Mouse (Mus musculus): ENCODE measurements at regions not wholly inside any gene's neighbourhood (a gene's known extent, or its start where the extent isn't known, plus 50 kb on each side); places are given as distances from the start of the nearest gene placed in this dataset.
A peak's percentile ranks its signal among the peaks of the same experiment; 100 is the strongest.

- H3K9ac ChIP-seq: no peak overlapping the region
- no peaks in the 10 kb centered on the region for H3K9me3 ChIP-seq (replicated peaks)
- H3K27me3 ChIP-seq: no peaks in the 10 kb centered on the region
- H3K4me1 ChIP-seq: no peaks in the 10 kb centered on the region
- H3K27ac ChIP-seq: no peak overlapping the region
- ATAC-seq: no peak
- no peaks in the 10 kb centered on the region for H3K36me3 ChIP-seq (ENCODE audit: poor library complexity, severe bottlenecking)
- no peak overlapping the region for H3K4me2 ChIP-seq
- no peak overlapping the region for H3K4me3 ChIP-seq
- WGBS: 93% methylated on average over 3 of the region's 3 CpGs
Observed at GRCm38 (mm10) chr7:40441786-40442185, 456.3 kb upstream of the Vstm2b start.

DNA sequence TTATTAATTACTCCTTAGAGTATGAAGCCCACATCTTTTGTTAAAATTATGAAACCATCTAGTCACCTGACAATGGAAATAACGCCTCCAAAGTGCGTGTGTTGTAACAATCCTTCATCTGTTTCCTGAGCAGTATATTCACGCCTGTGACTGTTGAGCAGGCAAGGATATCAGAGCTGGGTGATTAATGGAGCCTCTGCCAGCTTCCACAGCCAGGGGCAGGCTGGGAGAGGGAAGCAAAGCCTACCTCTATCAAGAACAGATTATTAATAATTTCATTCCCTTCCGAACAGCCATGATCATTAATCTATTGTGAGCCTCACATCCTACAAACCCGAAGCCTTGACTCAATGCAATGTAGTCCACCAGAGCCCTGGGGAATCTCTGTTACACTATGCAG lies 431.7 kb upstream of the Vstm2b start:
- Histone ChIP-seq H3K9ac (no peak overlapping the region), H3K27ac (no peak overlapping the region), H3K4me1 (no peaks in the 10 kb centered on the region), H3K4me3 (no peak overlapping the region), H3K36me3 (ENCODE audit: poor library complexity, severe bottlenecking) (no peaks in the 10 kb centered on the region), H3K4me2 (no peak overlapping the region), H3K27me3 (no peaks in the 10 kb centered on the region), H3K9me3 (replicated peaks) (no peaks in the 10 kb centered on the region)
- no peak for ATAC-seq
- 85% methylated on average over 5 of the region's 5 CpGs for WGBS

GRCm38 (mm10) chr7:40487256-40487655 lies 410.9 kb upstream of the Vstm2b start:
- H3K27me3 ChIP-seq: no peaks in the 10 kb centered on the region
- H3K9me3 ChIP-seq (replicated peaks): no peaks in the 10 kb centered on the region
- ATAC-seq: 0 out of 2 replicates have a peak, but pooled peaks have one; percentile 36
- H3K36me3 ChIP-seq (ENCODE audit: poor library complexity, severe bottlenecking): no peaks in the 10 kb centered on the region
- H3K9ac ChIP-seq: no peak overlapping the region
- no peak overlapping the region for H3K27ac ChIP-seq
- H3K4me1 ChIP-seq: no peaks in the 10 kb centered on the region
- no peak overlapping the region for H3K4me3 ChIP-seq
- no peak overlapping the region for H3K4me2 ChIP-seq

DNA sequence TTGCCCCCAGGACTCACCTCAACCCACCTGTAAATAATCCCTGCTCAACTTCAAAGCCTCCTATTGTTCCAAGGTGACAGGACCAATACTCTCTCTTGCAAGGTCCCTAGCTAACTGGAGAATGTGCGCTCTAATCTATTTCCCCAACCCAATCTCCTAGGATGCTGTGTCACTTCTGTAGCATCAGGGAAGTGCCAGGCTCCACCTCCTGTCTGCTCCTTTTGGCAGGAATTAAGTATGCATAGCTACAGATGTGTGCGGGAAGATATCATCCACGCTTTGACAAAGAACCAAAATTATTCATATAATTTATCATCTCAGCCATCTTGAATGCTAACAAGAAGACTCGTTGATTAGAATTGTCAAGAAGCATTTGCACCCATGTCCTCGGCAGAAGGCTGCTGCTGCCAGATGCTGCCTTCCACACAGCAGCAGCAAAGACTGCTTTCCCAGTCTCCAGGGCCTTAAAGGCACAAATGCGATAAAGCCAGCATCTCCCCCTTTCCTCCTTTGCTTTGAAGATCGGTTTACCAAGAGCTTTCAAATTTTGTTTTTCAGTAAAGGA lies 375.3 kb upstream of the Vstm2b start:
- Histone ChIP-seq H3K27ac (no peak overlapping the region), H3K27me3 (no peaks in the 10 kb centered on the region), H3K4me2 (no peak overlapping the region), H3K36me3 (ENCODE audit: poor library complexity, severe bottlenecking) (no peaks in the 10 kb centered on the region), H3K4me1 (no peaks in the 10 kb centered on the region), H3K4me3 (no peak overlapping the region), H3K9ac (no peak overlapping the region), H3K9me3 (replicated peaks) (no peaks in the 10 kb centered on the region)
- WGBS: 80% methylated on average over 7 of the region's 7 CpGs
- ATAC-seq: peak; percentile 80

GRCm38 (mm10) chr7:40536601-40537000 lies 361.5 kb upstream of the Vstm2b start:
- H3K4me2 ChIP-seq: no peak overlapping the region
- no peaks in the 10 kb centered on the region for H3K27me3 ChIP-seq
- no peaks in the 10 kb centered on the region for H3K4me1 ChIP-seq
- ATAC-seq: peak; percentile 51; the same call in 1 of the 2 replicates
- H3K27ac ChIP-seq: no peak overlapping the region
- no peak overlapping the region for H3K9ac ChIP-seq
- WGBS: 67% methylated on average over 3 of the region's 3 CpGs
- no peaks in the 10 kb centered on the region for H3K36me3 ChIP-seq (ENCODE audit: poor library complexity, severe bottlenecking)
- no peak overlapping the region for H3K4me3 ChIP-seq
- no peaks in the 10 kb centered on the region for H3K9me3 ChIP-seq (replicated peaks)

DNA sequence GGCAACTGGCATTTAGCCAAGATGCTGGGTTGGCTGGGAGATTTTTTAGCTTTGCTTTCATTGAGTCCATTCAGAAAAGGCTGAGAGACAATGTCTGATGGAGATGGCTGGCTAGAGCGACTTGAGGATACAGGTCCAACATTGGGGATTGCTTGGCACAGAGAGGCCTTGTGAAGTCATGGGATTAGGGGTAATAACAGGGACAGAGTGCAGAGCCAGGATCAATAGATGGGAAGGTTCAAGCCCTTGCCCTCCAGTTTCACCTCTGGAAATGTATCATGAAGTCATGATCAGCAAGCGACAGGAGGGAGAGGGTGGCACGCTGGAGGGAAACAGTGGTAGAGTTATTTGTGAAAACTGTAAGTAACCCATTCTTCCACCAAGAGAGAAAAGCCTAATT lies 360.5 kb upstream of the Vstm2b start:
- no peak overlapping the region for H3K4me3 ChIP-seq
- no peak overlapping the region for H3K4me2 ChIP-seq
- no peak for ATAC-seq
- WGBS: 80% methylated on average over 3 of the region's 3 CpGs
- H3K9me3 ChIP-seq (replicated peaks): no peaks in the 10 kb centered on the region
- H3K4me1 ChIP-seq: no peaks in the 10 kb centered on the region
- no peak overlapping the region for H3K9ac ChIP-seq
- no peaks in the 10 kb centered on the region for H3K36me3 ChIP-seq (ENCODE audit: poor library complexity, severe bottlenecking)
- H3K27me3 ChIP-seq: no peaks in the 10 kb centered on the region
- H3K27ac ChIP-seq: no peak overlapping the region

DNA sequence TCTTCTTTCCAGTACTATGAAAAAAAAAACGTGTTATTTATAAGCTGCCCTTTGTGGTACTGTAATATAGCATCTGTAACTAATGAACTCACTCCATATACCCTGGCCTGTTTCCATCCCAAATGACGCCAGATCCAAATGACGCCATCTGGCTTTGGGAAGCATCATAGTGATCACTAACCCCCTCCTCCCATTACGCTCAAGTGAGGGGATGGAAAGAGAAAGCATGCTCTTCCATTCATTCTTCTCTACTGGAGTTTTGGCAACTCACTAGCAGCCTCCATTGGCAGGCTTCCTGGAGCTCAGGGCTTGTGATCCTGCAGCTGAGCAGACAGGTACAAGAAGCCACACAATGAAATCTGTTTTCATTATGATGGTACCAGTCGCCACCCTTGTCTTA lies 358.3 kb upstream of the Vstm2b start:
- Histone ChIP-seq H3K36me3 (ENCODE audit: poor library complexity, severe bottlenecking) (no peaks in the 10 kb centered on the region), H3K9ac (no peak overlapping the region), H3K4me3 (no peak overlapping the region), H3K4me2 (no peak overlapping the region), H3K9me3 (replicated peaks) (no peaks in the 10 kb centered on the region), H3K27ac (no peak overlapping the region), H3K27me3 (no peaks in the 10 kb centered on the region), H3K4me1 (no peaks in the 10 kb centered on the region)
- no peak for ATAC-seq
- WGBS: 70% methylated on average over 5 of the region's 5 CpGs

DNA sequence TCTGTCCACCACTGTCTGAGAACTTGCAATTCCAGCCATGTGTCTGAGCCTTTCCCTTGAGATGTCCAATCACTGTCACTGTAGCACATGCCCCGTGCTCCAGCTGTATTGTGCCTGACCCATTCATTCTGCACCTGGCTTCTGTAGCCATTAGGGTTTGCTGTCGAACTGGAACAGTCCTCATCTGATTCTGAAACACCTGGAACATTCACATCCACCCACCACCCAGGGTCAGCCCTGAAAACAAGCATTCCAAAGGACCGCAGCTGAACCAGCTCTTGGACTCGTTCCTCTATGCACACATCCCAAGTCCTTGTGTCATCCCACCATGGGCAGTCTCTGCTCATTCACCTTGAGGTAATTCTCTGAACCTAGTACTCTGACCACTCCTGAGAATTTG lies 356.8 kb upstream of the Vstm2b start:
- Histone ChIP-seq H3K27ac (no peak overlapping the region), H3K9ac (no peak overlapping the region), H3K4me1 (no peaks in the 10 kb centered on the region), H3K4me2 (no peak overlapping the region), H3K4me3 (no peak overlapping the region), H3K9me3 (replicated peaks) (no peaks in the 10 kb centered on the region), H3K27me3 (no peaks in the 10 kb centered on the region), H3K36me3 (ENCODE audit: poor library complexity, severe bottlenecking) (no peaks in the 10 kb centered on the region)
- ATAC-seq: no peak
- 85% methylated on average over 4 of the region's 4 CpGs for WGBS

DNA sequence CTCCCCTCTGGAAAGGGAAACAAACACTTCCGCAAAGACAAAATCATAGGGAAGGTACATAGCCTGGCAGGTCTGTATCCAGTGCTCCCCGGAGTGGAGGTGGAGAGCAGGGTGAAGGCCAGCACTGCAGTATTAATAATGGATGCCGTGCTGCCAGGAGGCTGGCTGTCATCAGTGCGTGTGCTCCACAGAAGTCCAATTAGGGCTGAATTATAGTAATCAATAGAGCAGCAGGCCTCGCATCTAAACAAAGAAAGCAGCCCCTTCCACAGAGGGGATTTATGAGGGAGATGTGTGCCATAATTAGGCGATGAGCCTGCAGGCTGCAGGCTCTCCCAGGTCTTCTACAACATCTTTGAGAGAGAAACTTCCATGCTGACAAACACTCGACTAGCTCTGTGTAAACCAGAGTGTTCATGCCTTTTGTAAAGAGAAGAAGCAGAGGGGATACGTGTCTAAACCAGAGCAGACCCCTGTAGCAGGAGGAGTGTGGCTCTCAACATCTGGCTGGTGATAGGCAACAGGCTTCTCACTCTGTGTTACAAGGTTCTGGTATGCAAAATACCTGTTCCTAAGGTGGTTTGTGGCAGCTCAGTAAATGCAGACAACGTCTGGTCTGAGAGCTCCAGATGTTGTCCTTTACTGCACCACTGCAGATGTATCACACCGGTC lies 334.5 kb upstream of the Vstm2b start:
- 23% methylated on average over 10 of the region's 10 CpGs for WGBS
- peaks cover 8% of the 10 kb centered on the region for H3K4me1 ChIP-seq
- no peak overlapping the region for H3K4me3 ChIP-seq
- no peaks in the 10 kb centered on the region for H3K27me3 ChIP-seq
- H3K27ac ChIP-seq: no peak overlapping the region
- no peaks in the 10 kb centered on the region for H3K36me3 ChIP-seq (ENCODE audit: poor library complexity, severe bottlenecking)
- no peak overlapping the region; the same call in 1 of the 2 replicates for H3K4me2 ChIP-seq
- H3K9me3 ChIP-seq (replicated peaks): no peaks in the 10 kb centered on the region
- peak; percentile 89 for ATAC-seq
- H3K9ac ChIP-seq: no peak overlapping the region

GRCm38 (mm10) chr7:40575971-40576370 lies 322.2 kb upstream of the Vstm2b start:
- Histone ChIP-seq H3K27ac (no peak overlapping the region), H3K4me1 (no peaks in the 10 kb centered on the region), H3K9ac (no peak overlapping the region), H3K9me3 (replicated peaks) (no peaks in the 10 kb centered on the region), H3K36me3 (ENCODE audit: poor library complexity, severe bottlenecking) (no peaks in the 10 kb centered on the region), H3K27me3 (no peaks in the 10 kb centered on the region), H3K4me3 (no peak overlapping the region), H3K4me2 (no peak overlapping the region)
- WGBS: 88% methylated on average over 4 of the region's 4 CpGs
- no peak for ATAC-seq

DNA sequence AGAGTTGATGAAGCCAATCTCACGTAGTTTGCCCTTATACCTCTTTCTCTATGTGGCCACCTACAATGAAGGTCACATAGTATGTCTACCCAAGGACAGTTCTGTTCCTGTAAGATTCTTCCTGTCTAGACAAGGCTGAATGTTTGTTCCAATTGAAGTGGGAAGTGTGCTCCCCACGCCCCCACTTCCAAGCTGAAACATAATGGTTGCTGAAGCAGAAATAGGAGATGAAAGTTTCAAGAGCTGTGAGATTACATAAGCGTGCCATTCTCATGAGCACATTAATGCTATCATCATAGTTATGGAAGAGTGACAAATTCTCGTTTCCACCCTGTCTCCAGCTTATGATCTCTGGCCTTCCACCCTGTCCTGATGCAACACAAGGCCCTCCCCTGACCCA lies 320.8 kb upstream of the Vstm2b start:
- no peak overlapping the region for H3K27ac ChIP-seq
- H3K4me3 ChIP-seq: no peak overlapping the region
- ATAC-seq: no peak
- H3K36me3 ChIP-seq (ENCODE audit: poor library complexity, severe bottlenecking): no peaks in the 10 kb centered on the region
- WGBS: 82% methylated on average over 4 of the region's 4 CpGs
- H3K4me1 ChIP-seq: no peaks in the 10 kb centered on the region
- no peak overlapping the region for H3K9ac ChIP-seq
- no peak overlapping the region for H3K4me2 ChIP-seq
- H3K9me3 ChIP-seq (replicated peaks): no peaks in the 10 kb centered on the region
- H3K27me3 ChIP-seq: no peaks in the 10 kb centered on the region

- Histone ChIP-seq H3K9me3 (replicated peaks) (no peaks in the 10 kb centered on the region), H3K4me3 (no peak overlapping the region), H3K36me3 (ENCODE audit: poor library complexity, severe bottlenecking) (no peaks in the 10 kb centered on the region), H3K4me2 (no peak overlapping the region), H3K27me3 (no peaks in the 10 kb centered on the region), H3K9ac (no peak overlapping the region), H3K27ac (no peak overlapping the region), H3K4me1 (no peaks in the 10 kb centered on the region)
- 87% methylated on average over 3 of the region's 3 CpGs for WGBS
- no peak for ATAC-seq
Observed at GRCm38 (mm10) chr7:40620761-40621160, 277.4 kb upstream of the Vstm2b start.

DNA sequence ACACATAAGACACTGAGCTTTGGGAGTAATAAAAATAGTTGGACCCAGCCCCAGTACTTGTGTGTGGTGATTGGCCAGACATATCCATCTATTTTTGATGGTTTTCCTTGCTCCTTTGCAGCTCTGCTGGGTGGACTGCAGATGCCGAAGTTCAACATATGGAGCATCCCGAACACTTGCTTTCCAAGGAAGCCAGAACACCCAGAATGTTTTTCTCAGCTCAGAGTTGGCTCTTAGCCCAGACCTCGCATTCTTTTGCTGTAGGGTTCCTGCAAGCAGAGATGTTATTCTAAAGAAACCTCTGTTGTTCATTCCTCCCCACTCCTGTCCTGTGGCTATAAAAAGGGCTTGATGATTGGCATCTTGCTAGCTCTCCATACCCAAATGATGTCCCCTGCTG lies 275.3 kb upstream of the Vstm2b start:
- Histone ChIP-seq H3K27ac (no peak overlapping the region), H3K4me1 (no peaks in the 10 kb centered on the region), H3K9me3 (replicated peaks) (no peaks in the 10 kb centered on the region), H3K27me3 (no peaks in the 10 kb centered on the region), H3K4me3 (no peak overlapping the region), H3K4me2 (no peak overlapping the region), H3K36me3 (ENCODE audit: poor library complexity, severe bottlenecking) (no peaks in the 10 kb centered on the region), H3K9ac (no peak overlapping the region)
- ATAC-seq: no peak
- WGBS: 47% methylated on average over 3 of the region's 3 CpGs

All from forebrain, embryonic 13.5 days (tissue).